Mouse (Mus musculus) right cerebral cortex, postnatal 4 days (tissue): ENCODE results near the gene 0610037L13Rik.
A peak's percentile ranks its signal among the peaks of the same experiment; 100 is the strongest.

Source experiments
- DNase-seq: peaks from one replicate; pipeline ENCODE4 v3.0.0-alpha.2; 2022

The 0610037L13Rik gene

GRCm38 (mm10) chr4:107921152-107921695 is 31.6 kb downstream of the 0610037L13Rik start:
- DNase-seq: no peak

- DNase-seq: no peak
These were observed 32.3 kb downstream of the 0610037L13Rik start for GRCm38 (mm10) chr4:107921952-107922351.

- peak; percentile 74 for DNase-seq
These were observed 33.7 kb downstream of the 0610037L13Rik start, which contains the start of gene Cpt2 for GRCm38 (mm10) chr4:107923145-107923802. Gene Cpt2 (minus strand): TSS chr4:107923610.

- DNase-seq: no peak
These were observed 34.2 kb downstream of the 0610037L13Rik start for GRCm38 (mm10) chr4:107923803-107924194.

GRCm38 (mm10) chr4:107928269-107928668 is 38.7 kb downstream of the 0610037L13Rik start:
- no peak for DNase-seq

- DNase-seq: no peak
These were observed 39.1 kb downstream of the 0610037L13Rik start for GRCm38 (mm10) chr4:107928726-107929125.

- DNase-seq: no peak
These were observed 41.8 kb downstream of the 0610037L13Rik start for GRCm38 (mm10) chr4:107931453-107931852.

- DNase-seq: no peak
These were observed 43.6 kb downstream of the 0610037L13Rik start for GRCm38 (mm10) chr4:107933239-107933638.

GRCm38 (mm10) chr4:107935254-107935653 is 45.6 kb downstream of the 0610037L13Rik start:
- DNase-seq: no peak

- DNase-seq: peak; percentile 80
These were observed 47.7 kb downstream of the 0610037L13Rik start for GRCm38 (mm10) chr4:107937338-107937737.

- DNase-seq: peak; percentile 17
These were observed 48.5 kb downstream of the 0610037L13Rik start for GRCm38 (mm10) chr4:107938124-107938523.

- no peak for DNase-seq
These were observed 53.1 kb downstream of the 0610037L13Rik start for GRCm38 (mm10) chr4:107942741-107943140.

- DNase-seq: peak; percentile 21
These were observed 54.5 kb downstream of the 0610037L13Rik start for GRCm38 (mm10) chr4:107944141-107944540.
